Mouse (Mus musculus) liver (tissue): ENCODE data around the gene Tmem117.
A peak's percentile ranks its signal among the peaks of the same experiment; 100 is the strongest.

Experiments used
- DNase-seq: peaks from one replicate; pipeline ENCODE4 v3.0.0-alpha.2; 2020; ENCODE audit warnings: mixed read lengths

The Tmem117 gene

GRCm38 (mm10) chr15:94628830-94629601, at the start of gene Tmem117:
Gene Tmem117 (plus strand): TSS chr15:94629232.
- peak; percentile 6 for DNase-seq

- no peak for DNase-seq
Measured at GRCm38 (mm10) chr15:94582000-94582593, 46.9 kb upstream of the Tmem117 start.

GRCm38 (mm10) chr15:94583153-94583552, 45.9 kb upstream of the Tmem117 start:
- no peak for DNase-seq

GRCm38 (mm10) chr15:94584738-94585137, 44.3 kb upstream of the Tmem117 start:
- DNase-seq, result no peak

GRCm38 (mm10) chr15:94587826-94588715, 41.0 kb upstream of the Tmem117 start:
- DNase-seq, result no peak

- peak; percentile 99 for DNase-seq
Measured at GRCm38 (mm10) chr15:94589219-94590075, 39.6 kb upstream of the Tmem117 start, which contains the start of gene Twf1. Gene Twf1 (minus strand): TSS chr15:94589889.

- no peak for DNase-seq
Measured at GRCm38 (mm10) chr15:94590083-94590482, 38.9 kb upstream of the Tmem117 start.

GRCm38 (mm10) chr15:94591356-94591755, 37.7 kb upstream of the Tmem117 start:
- DNase-seq, result no peak

GRCm38 (mm10) chr15:94593586-94593985, 35.4 kb upstream of the Tmem117 start:
- DNase-seq, result no peak

- no peak for DNase-seq
Measured at GRCm38 (mm10) chr15:94600145-94600707, 28.8 kb upstream of the Tmem117 start.

- DNase-seq, result peak; percentile 39
Measured at GRCm38 (mm10) chr15:94601339-94601738, 27.7 kb upstream of the Tmem117 start.

- DNase-seq, result no peak
Measured at GRCm38 (mm10) chr15:94602441-94602840, 26.6 kb upstream of the Tmem117 start.

GRCm38 (mm10) chr15:94607768-94608167, 21.3 kb upstream of the Tmem117 start:
- no peak for DNase-seq

- no peak for DNase-seq
Measured at GRCm38 (mm10) chr15:94616036-94616435, 13.0 kb upstream of the Tmem117 start.

- no peak for DNase-seq
Measured at GRCm38 (mm10) chr15:94620909-94621308, 8.1 kb upstream of the Tmem117 start.

GRCm38 (mm10) chr15:94628463-94628829, 586 bp upstream of the Tmem117 start:
- DNase-seq, result no peak

GRCm38 (mm10) chr15:94630553-94630952, 1.5 kb downstream of the Tmem117 start:
- no peak for DNase-seq

GRCm38 (mm10) chr15:94634524-94634923, 5.5 kb downstream of the Tmem117 start:
- no peak for DNase-seq

GRCm38 (mm10) chr15:94638207-94638606, 9.2 kb downstream of the Tmem117 start:
- no peak for DNase-seq

GRCm38 (mm10) chr15:94639126-94639525, 10.1 kb downstream of the Tmem117 start:
- DNase-seq, result no peak

GRCm38 (mm10) chr15:94646012-94646411, 17.0 kb downstream of the Tmem117 start:
- no peak for DNase-seq

- DNase-seq, result no peak
Measured at GRCm38 (mm10) chr15:94648430-94648829, 19.4 kb downstream of the Tmem117 start.
